Comparison of ENCODE assay signal across 10 mouse cellular contexts in genomic region chr4:40241928-40242327, GRCm38 (mm10).
"Had no signal": no experiment of that assay in that cellular context is flagged by ENCODE, and none has a peak within 500 bp of the region (broad histone marks: within the 10 kb centered on the region; RNA-seq: fewer than 3 reads in every experiment).

No protein-coding gene starts in this region.

- H3K9ac ChIP-seq: limb, embryonic 15.5 days; liver, embryonic 12.5 days; lung, embryonic 15.5 days; midbrain, embryonic 13.5 days; neural tube, embryonic 12.5 days had no signal

- H3K4me3 ChIP-seq: limb, embryonic 15.5 days; liver, embryonic 12.5 days; lung, embryonic 15.5 days; midbrain, embryonic 13.5 days; myocyte; neural tube, embryonic 12.5 days had no signal

- H3K27me3 ChIP-seq: limb, embryonic 15.5 days; liver, embryonic 12.5 days; lung, embryonic 15.5 days; midbrain, embryonic 13.5 days; neural tube, embryonic 12.5 days had no signal

- H3K27ac ChIP-seq: limb, embryonic 15.5 days; liver, embryonic 12.5 days; lung, embryonic 15.5 days; midbrain, embryonic 13.5 days; neural tube, embryonic 12.5 days had no signal

- H3K36me3 ChIP-seq: limb, embryonic 15.5 days; liver, embryonic 12.5 days; lung, embryonic 15.5 days; midbrain, embryonic 13.5 days; neural tube, embryonic 12.5 days had no signal

- DNase-seq: kidney, adult 8-10 months; thymus, adult 2 months; thymus, postnatal 36 days had no signal

- ATAC-seq: intestine, postnatal 0 days; liver, embryonic 12.5 days; midbrain, embryonic 13.5 days had no signal

- H3K4me2 ChIP-seq: limb, embryonic 15.5 days; liver, embryonic 12.5 days; lung, embryonic 15.5 days; midbrain, embryonic 13.5 days; neural tube, embryonic 12.5 days had no signal

- H3K9me3 ChIP-seq: limb, embryonic 15.5 days; liver, embryonic 12.5 days; lung, embryonic 15.5 days; midbrain, embryonic 13.5 days; neural tube, embryonic 12.5 days had no signal
